Mouse (Mus musculus) ES-E14 (cell line): ENCODE measurements around the gene Rsbn1l.

Experiments used
- CHD2 ChIP-seq: IDR thresholded peaks from 2 replicates; pipeline ENCODE4 v1.6.1; 2014; ENCODE audit warnings: mild to moderate bottlenecking, low read depth, low read length, inconsistent platforms
- HCFC1 ChIP-seq: IDR thresholded peaks from 2 replicates; pipeline ENCODE4 v1.6.1; 2012; ENCODE audit warnings: low read length, inconsistent platforms, borderline replicate concordance; ENCODE audit not compliant: insufficient read depth
- ZNF384 ChIP-seq: IDR thresholded peaks from 2 replicates; pipeline ENCODE4 v1.6.1; 2012; ENCODE audit warnings: low read depth, low read length, inconsistent platforms

- no peak for TF ChIP-seq HCFC1
- no peak for TF ChIP-seq CHD2
- no peak for TF ChIP-seq ZNF384
Observed at GRCm38 (mm10) chr5:20940040-20940571, 16.1 kb downstream of the Rsbn1l start.
